Mouse (Mus musculus): ENCODE measurements around the gene Cdca4.

- TF ChIP-seq ZC3H11A (IDR thresholded peaks at IDR 0.05; ENCODE audit: low read depth, low read length) (no peak), CTCF (conservative IDR thresholded peaks at IDR 0.05 in 1 of 2, IDR thresholded peaks at IDR 0.05 in 1 of 2; ENCODE audit: low read depth in 2 of 2, low read length in 2 of 2) (no peak), ETS1 (conservative IDR thresholded peaks at IDR 0.05; ENCODE audit: low read depth, low read length) (no peak), SMC3 (IDR thresholded peaks at IDR 0.05; ENCODE audit: low read depth, low read length) (no peak), MEF2A (IDR thresholded peaks at IDR 0.05; ENCODE audit: borderline replicate concordance, low read depth, low read length) (no peak), MAZ (IDR thresholded peaks at IDR 0.05; ENCODE audit: low read depth, low read length) (no peak), POLR2A (IDR thresholded peaks at IDR 0.05; ENCODE audit: low read depth, low read length) (no peak), USF1 (IDR thresholded peaks at IDR 0.05; ENCODE audit: low read depth, low read length) (no peak), EP300 (IDR thresholded peaks at IDR 0.05; ENCODE audit: low read length) (no peak), CHD2 (IDR thresholded peaks at IDR 0.05; ENCODE audit: low read length) (no peak), MAX (IDR thresholded peaks at IDR 0.05; ENCODE audit: low read length) (no peak), ZNF384 (IDR thresholded peaks at IDR 0.05; ENCODE audit: low read depth, low read length) (no peak), ELF1 (IDR thresholded peaks at IDR 0.05; ENCODE audit: low read depth, low read length) (no peak)
Observed at GRCm38 (mm10) chr12:112847880-112848279, 18.7 kb upstream of the Cdca4 start.
